Mouse (Mus musculus): ENCODE data around the gene Gtpbp3. TPM values are rescaled to one million over a fixed set of nuclear protein-coding genes. Genes with fewer than 3 reads are reported as not detected.
A peak's percentile ranks its signal among the peaks of the same experiment; 100 is the strongest.

Gene Gtpbp3
- polyA plus RNA-seq, 1 experiment from 2014 or later: 6.8 TPM

- Histone ChIP-seq H3K36me3 (ENCODE audit: control insufficient read depth, insufficient read depth, low read length) (peaks cover 48% of the 10 kb centered on the region), H3K4me3 (ENCODE audit: low read depth, low read length) (no peak overlapping the region), H3K9ac (ENCODE audit: low read depth, low read length) (no peak overlapping the region), H3K4me2 (ENCODE audit: low read depth, low read length) (no peak overlapping the region), H3K27me3 (replicated peaks; ENCODE audit: control insufficient read depth, insufficient read depth, low read length) (no peaks in the 10 kb centered on the region), H3K9me3 (ENCODE audit: control insufficient read depth, low read length) (no peaks in the 10 kb centered on the region), H3K27ac (replicated peaks; ENCODE audit: low read depth, low read length) (no peak overlapping the region), H3K4me1 (ENCODE audit: control insufficient read depth, insufficient read depth, low read length) (peaks cover 7% of the 10 kb centered on the region)
- DNase-seq (ENCODE audit: low spot score) (no peak), ATAC-seq (ENCODE audit: low read depth) (no peak)
- 89% methylated on average over 8 of the region's 8 CpGs for WGBS
These were observed 15.1 kb upstream of the Gtpbp3 start for GRCm38 (mm10) chr8:71472601-71473386.

GRCm38 (mm10) chr8:71474344-71474743 is 13.6 kb upstream of the Gtpbp3 start:
- H3K9ac ChIP-seq (ENCODE audit: low read depth, low read length): no peak overlapping the region
- H3K9me3 ChIP-seq (ENCODE audit: control insufficient read depth, low read length): no peaks in the 10 kb centered on the region
- peaks cover 7% of the 10 kb centered on the region for H3K4me1 ChIP-seq (ENCODE audit: control insufficient read depth, insufficient read depth, low read length)
- H3K27ac ChIP-seq (replicated peaks; ENCODE audit: low read depth, low read length): no peak overlapping the region
- DNase-seq (ENCODE audit: low spot score): no peak
- H3K36me3 ChIP-seq (ENCODE audit: control insufficient read depth, insufficient read depth, low read length): peaks cover 52% of the 10 kb centered on the region
- 95% methylated on average over 17 of the region's 18 CpGs for WGBS
- no peaks in the 10 kb centered on the region; the same call in 1 of the 2 replicates for H3K27me3 ChIP-seq (replicated peaks; ENCODE audit: control insufficient read depth, insufficient read depth, low read length)
- no peak overlapping the region for H3K4me2 ChIP-seq (ENCODE audit: low read depth, low read length)
- H3K4me3 ChIP-seq (ENCODE audit: low read depth, low read length): no peak overlapping the region
- ATAC-seq (ENCODE audit: low read depth): no peak

- 87% methylated on average over 25 of the region's 25 CpGs for WGBS
- Histone ChIP-seq H3K27me3 (replicated peaks; ENCODE audit: control insufficient read depth, insufficient read depth, low read length) (no peaks in the 10 kb centered on the region; the same call in 1 of the 2 replicates), H3K9me3 (ENCODE audit: control insufficient read depth, low read length) (no peaks in the 10 kb centered on the region), H3K4me3 (ENCODE audit: low read depth, low read length) (no peak overlapping the region), H3K4me2 (ENCODE audit: low read depth, low read length) (no peak overlapping the region), H3K9ac (ENCODE audit: low read depth, low read length) (no peak overlapping the region), H3K36me3 (ENCODE audit: control insufficient read depth, insufficient read depth, low read length) (peaks cover 57% of the 10 kb centered on the region), H3K27ac (replicated peaks; ENCODE audit: low read depth, low read length) (no peak overlapping the region), H3K4me1 (ENCODE audit: control insufficient read depth, insufficient read depth, low read length) (peaks cover 2% of the 10 kb centered on the region; the same call in 1 of the 2 replicates)
- ATAC-seq (ENCODE audit: low read depth) (no peak), DNase-seq (ENCODE audit: low spot score) (no peak)
These were observed 12.9 kb upstream of the Gtpbp3 start for GRCm38 (mm10) chr8:71474785-71475701.

- peak overlapping the region; percentile 65 for H3K4me3 ChIP-seq (ENCODE audit: low read depth, low read length)
- peak overlapping the region; percentile 77 for H3K9ac ChIP-seq (ENCODE audit: low read depth, low read length)
- no peaks in the 10 kb centered on the region for H3K4me1 ChIP-seq (ENCODE audit: control insufficient read depth, insufficient read depth, low read length)
- no peak for ATAC-seq (ENCODE audit: low read depth)
- 23% methylated on average over 4 of the region's 4 CpGs for WGBS
- peak overlapping the region; percentile 88 for H3K4me2 ChIP-seq (ENCODE audit: low read depth, low read length)
- no peaks in the 10 kb centered on the region; the same call in 1 of the 2 replicates for H3K27me3 ChIP-seq (replicated peaks; ENCODE audit: control insufficient read depth, insufficient read depth, low read length)
- peak overlapping the region; percentile 75; the same call in 1 of the 2 replicates for H3K27ac ChIP-seq (replicated peaks; ENCODE audit: low read depth, low read length)
- H3K36me3 ChIP-seq (ENCODE audit: control insufficient read depth, insufficient read depth, low read length): peaks cover 63% of the 10 kb centered on the region
- DNase-seq (ENCODE audit: low spot score): no peak
- H3K9me3 ChIP-seq (ENCODE audit: control insufficient read depth, low read length): no peaks in the 10 kb centered on the region
These were observed 12.2 kb upstream of the Gtpbp3 start for GRCm38 (mm10) chr8:71475702-71476075.

GRCm38 (mm10) chr8:71476099-71476940 is 11.6 kb upstream of the Gtpbp3 start:
- Histone ChIP-seq H3K4me3 (ENCODE audit: low read depth, low read length) (peak overlapping the region; percentile 65), H3K4me1 (ENCODE audit: control insufficient read depth, insufficient read depth, low read length) (no peaks in the 10 kb centered on the region), H3K4me2 (ENCODE audit: low read depth, low read length) (peak overlapping the region; percentile 88), H3K27ac (replicated peaks; ENCODE audit: low read depth, low read length) (peak overlapping the region; percentile 75), H3K9me3 (ENCODE audit: control insufficient read depth, low read length) (no peaks in the 10 kb centered on the region), H3K27me3 (replicated peaks; ENCODE audit: control insufficient read depth, insufficient read depth, low read length) (no peaks in the 10 kb centered on the region; the same call in 1 of the 2 replicates), H3K9ac (ENCODE audit: low read depth, low read length) (peak overlapping the region; percentile 77), H3K36me3 (ENCODE audit: control insufficient read depth, insufficient read depth, low read length) (peaks cover 63% of the 10 kb centered on the region)
- ATAC-seq (ENCODE audit: low read depth) (peak; percentile 84), DNase-seq (ENCODE audit: low spot score) (peak; percentile 91)
- WGBS: 0% methylated on average over 27 of the region's 121 CpGs

GRCm38 (mm10) chr8:71477196-71477845 is 10.6 kb upstream of the Gtpbp3 start:
- ATAC-seq (ENCODE audit: low read depth) (no peak), DNase-seq (ENCODE audit: low spot score) (no peak)
- peaks cover 63% of the 10 kb centered on the region for H3K36me3 ChIP-seq (ENCODE audit: control insufficient read depth, insufficient read depth, low read length)
- peak overlapping the region; percentile 65 for H3K4me3 ChIP-seq (ENCODE audit: low read depth, low read length)
- H3K4me2 ChIP-seq (ENCODE audit: low read depth, low read length): peak overlapping the region; percentile 88
- WGBS: 40% methylated on average over 14 of the region's 14 CpGs
- peak overlapping the region; percentile 75; the same call in 1 of the 2 replicates for H3K27ac ChIP-seq (replicated peaks; ENCODE audit: low read depth, low read length)
- H3K4me1 ChIP-seq (ENCODE audit: control insufficient read depth, insufficient read depth, low read length): no peaks in the 10 kb centered on the region
- H3K27me3 ChIP-seq (replicated peaks; ENCODE audit: control insufficient read depth, insufficient read depth, low read length): no peaks in the 10 kb centered on the region; the same call in 1 of the 2 replicates
- peak overlapping the region; percentile 77 for H3K9ac ChIP-seq (ENCODE audit: low read depth, low read length)
- H3K9me3 ChIP-seq (ENCODE audit: control insufficient read depth, low read length): no peaks in the 10 kb centered on the region

- DNase-seq (ENCODE audit: low spot score) (no peak), ATAC-seq (ENCODE audit: low read depth) (no peak)
- H3K27me3 ChIP-seq (replicated peaks; ENCODE audit: control insufficient read depth, insufficient read depth, low read length): no peaks in the 10 kb centered on the region; the same call in 1 of the 2 replicates
- no peaks in the 10 kb centered on the region for H3K9me3 ChIP-seq (ENCODE audit: control insufficient read depth, low read length)
- 93% methylated on average over 6 of the region's 11 CpGs for WGBS
- H3K9ac ChIP-seq (ENCODE audit: low read depth, low read length): no peak overlapping the region
- H3K4me2 ChIP-seq (ENCODE audit: low read depth, low read length): no peak overlapping the region
- H3K4me3 ChIP-seq (ENCODE audit: low read depth, low read length): no peak overlapping the region
- H3K27ac ChIP-seq (replicated peaks; ENCODE audit: low read depth, low read length): no peak overlapping the region
- peaks cover 54% of the 10 kb centered on the region for H3K36me3 ChIP-seq (ENCODE audit: control insufficient read depth, insufficient read depth, low read length)
- no peaks in the 10 kb centered on the region for H3K4me1 ChIP-seq (ENCODE audit: control insufficient read depth, insufficient read depth, low read length)
These were observed 9.0 kb upstream of the Gtpbp3 start for GRCm38 (mm10) chr8:71478943-71479342.
